Mouse (Mus musculus): ENCODE measurements around the gene Rnf130. TPM values are rescaled to one million over a fixed set of nuclear protein-coding genes. Genes with fewer than 3 reads are reported as not detected.

Gene Rnf130
- polyA plus RNA-seq (2017; shearing (Covaris generic)) = 10 to 100 TPM; 20.0 to 41.0 TPM

DNA sequence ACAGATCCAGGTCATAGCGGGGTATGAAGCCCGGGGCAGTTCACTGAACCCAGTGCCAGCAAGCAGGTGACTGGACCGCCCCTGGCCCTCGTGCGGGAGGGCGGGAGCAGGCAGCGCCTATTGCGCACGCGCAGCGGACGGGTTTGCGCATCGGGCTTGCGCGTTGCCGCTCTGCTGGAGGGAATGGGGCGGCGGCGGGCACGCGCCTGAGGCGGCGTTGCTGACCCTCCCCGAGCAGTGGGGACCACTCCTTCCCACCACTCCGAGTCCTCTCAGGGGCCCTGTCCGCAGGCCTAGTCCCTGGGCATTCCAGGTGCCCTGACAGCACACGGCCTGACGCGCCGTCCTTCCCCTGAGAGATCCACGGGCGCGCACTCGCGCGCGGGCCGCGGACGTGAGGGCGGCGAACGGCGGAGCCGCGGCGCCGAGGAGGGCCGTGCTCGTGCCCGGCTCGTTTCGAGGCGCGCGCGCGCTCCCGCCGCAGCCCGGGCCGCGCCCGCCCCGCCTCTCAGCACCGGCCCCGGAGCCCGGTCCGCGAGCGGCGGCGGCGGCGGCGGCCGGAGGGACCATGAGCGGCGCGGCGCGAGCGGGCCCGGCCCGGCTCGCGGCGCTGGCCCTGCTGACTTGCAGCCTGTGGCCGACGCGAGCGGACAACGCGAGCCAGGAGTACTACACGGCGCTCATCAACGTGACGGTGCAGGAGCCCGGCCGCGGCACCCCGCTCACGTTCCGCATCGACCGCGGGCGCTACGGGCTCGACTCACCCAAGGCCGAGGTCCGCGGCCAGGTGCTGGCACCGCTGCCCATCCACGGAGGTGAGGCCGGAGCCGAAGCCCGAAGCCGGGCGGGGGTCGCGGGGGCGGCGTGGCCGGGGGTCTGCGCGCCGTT is at the start of gene Rnf130:
Rnf130 (plus strand) TSS at position 514 of the 888 bp plus-strand sequence.

DNA sequence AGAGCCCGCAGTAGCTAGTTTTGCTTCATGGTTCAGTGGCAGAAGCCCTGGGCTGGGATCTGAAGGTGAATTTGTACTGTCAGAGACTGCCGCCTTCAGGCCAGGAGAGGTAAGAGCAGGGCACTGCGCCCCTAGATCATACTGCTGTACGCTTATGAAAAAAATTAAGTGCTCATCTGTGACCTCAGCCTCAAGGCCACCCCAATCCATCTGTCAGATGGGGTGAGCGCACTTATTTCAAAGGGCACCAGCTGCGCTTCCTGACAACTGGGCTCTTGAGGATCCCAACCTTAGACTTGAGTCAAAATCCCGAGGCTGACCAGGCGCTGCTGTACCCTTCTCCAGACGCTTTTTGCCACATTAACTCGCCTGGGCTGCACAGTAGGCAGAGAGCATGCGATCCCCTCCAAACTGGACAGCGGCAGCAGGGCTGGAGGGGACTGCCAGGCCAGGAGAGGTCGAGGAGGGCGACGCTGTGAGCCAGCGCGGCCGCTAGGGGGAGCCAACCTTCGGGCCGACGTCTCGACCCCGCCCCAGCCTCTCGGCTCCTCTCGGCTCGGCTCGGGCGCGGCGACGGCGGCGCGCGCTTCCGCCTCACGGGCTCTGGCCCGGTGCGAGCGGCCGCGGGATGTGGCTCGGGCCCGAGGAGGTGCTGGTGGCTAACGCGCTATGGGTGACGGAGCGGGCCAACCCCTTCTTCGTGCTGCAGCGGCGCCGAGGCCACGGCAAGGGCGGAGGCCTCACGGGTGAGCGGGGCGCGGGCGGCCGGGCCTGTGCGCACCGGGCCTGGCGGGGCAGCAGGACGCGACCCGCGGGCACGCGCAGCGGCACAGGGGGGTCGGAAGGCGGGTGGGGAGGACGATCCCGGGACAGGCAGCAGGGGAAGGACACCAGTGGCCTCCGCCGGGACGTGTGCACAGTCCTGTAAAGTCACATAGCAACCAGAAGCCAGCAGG is 105.9 kb downstream of the Rnf130 start, which contains the start of gene Tbc1d9b:
Tbc1d9b (plus strand) TSS at position 586 of the 956 bp plus-strand sequence.

Other genes starting within 250 kb of the Rnf130 start
- 1 to 10 TPM in 1 of 2 experiments, under 1 TPM in 1; 0.15 to 1.4 TPM for gene Gfpt2, start 231.2 kb upstream of the Rnf130 start, polyA plus RNA-seq (2017; shearing (Covaris generic))
- gene Mapk9, start 178.6 kb upstream of the Rnf130 start, polyA plus RNA-seq (2017; shearing (Covaris generic)) = 10 to 100 TPM; 62.5 to 98.5 TPM
- gene Rasgef1c, start 123.5 kb upstream of the Rnf130 start, polyA plus RNA-seq (2017; shearing (Covaris generic)) = under 1 TPM; 0.14 to 0.54 TPM
- gene Tbc1d9b, start 106.0 kb downstream of the Rnf130 start, polyA plus RNA-seq (2017; shearing (Covaris generic)) = 10 to 100 TPM; 45.0 to 64.2 TPM
- gene Mrnip, start 149.1 kb downstream of the Rnf130 start, polyA plus RNA-seq (2017; shearing (Covaris generic)) = 1 to 10 TPM; 3.5 to 9.0 TPM
- 100 to 1,000 TPM; 248 to 377 TPM for gene Sqstm1, start 185.5 kb downstream of the Rnf130 start, polyA plus RNA-seq (2017; shearing (Covaris generic))
- 10 to 100 TPM; 21.2 to 25.3 TPM for gene Mgat4b, start 185.5 kb downstream of the Rnf130 start, polyA plus RNA-seq (2017; shearing (Covaris generic))
- 1 to 10 TPM in 1 of 2 experiments, under 1 TPM in 1; 0.88 to 1.8 TPM for gene Ltc4s, start 213.3 kb downstream of the Rnf130 start, polyA plus RNA-seq (2017; shearing (Covaris generic))

Data from activated CD4-positive, CD25-positive, alpha-beta regulatory T cell (primary cell).